ENCODE assay signal across 8 mouse cellular contexts in genomic region chr5:122166636-122167161, GRCm38 (mm10). TPM values are rescaled to one million over a fixed set of nuclear protein-coding genes. Genes with fewer than 3 reads are reported as not detected.
DNase-seq lines count a peak whose midpoint lies in the region; ATAC-seq lines count a peak whose summit lies in the region.

No protein-coding gene starts in this region.

- H3K36me3 ChIP-seq in hindbrain, embryonic 13.5 days, result peaks cover 61% of the 10 kb centered on the region
- H3K36me3 ChIP-seq in hindbrain, embryonic 12.5 days, result peaks cover 73% of the 10 kb centered on the region
- peaks cover 78% of the 10 kb centered on the region for H3K36me3 ChIP-seq in embryonic facial prominence, embryonic 12.5 days
- H3K36me3 ChIP-seq in midbrain, embryonic 12.5 days, result peaks cover 85% of the 10 kb centered on the region

- peak overlapping the region; percentile 59 for H3K9ac ChIP-seq in hindbrain, embryonic 13.5 days
- H3K9ac ChIP-seq in hindbrain, embryonic 12.5 days, result no peak overlapping the region
- H3K9ac ChIP-seq in embryonic facial prominence, embryonic 12.5 days, result no peak overlapping the region; the same call in 1 of the 2 replicates
- no peak overlapping the region; the same call in 1 of the 2 replicates for H3K9ac ChIP-seq in midbrain, embryonic 12.5 days (replicated peaks)

- H3K27ac ChIP-seq in hindbrain, embryonic 13.5 days, result peak overlapping the region; percentile 66
- no peak overlapping the region; the same call in 1 of the 2 replicates for H3K27ac ChIP-seq in hindbrain, embryonic 12.5 days
- H3K27ac ChIP-seq in embryonic facial prominence, embryonic 12.5 days, result peak overlapping the region; percentile 31; the same call in 1 of the 2 replicates
- peak overlapping the region; percentile 60 for H3K27ac ChIP-seq in midbrain, embryonic 12.5 days (replicated peaks)

- H3K9me3 ChIP-seq in hindbrain, embryonic 13.5 days, result no peaks in the 10 kb centered on the region
- H3K9me3 ChIP-seq in hindbrain, embryonic 12.5 days (replicated peaks), result no peaks in the 10 kb centered on the region
- no peaks in the 10 kb centered on the region for H3K9me3 ChIP-seq in embryonic facial prominence, embryonic 12.5 days
- no peaks in the 10 kb centered on the region for H3K9me3 ChIP-seq in midbrain, embryonic 12.5 days

- H3K27me3 ChIP-seq in hindbrain, embryonic 13.5 days, result no peaks in the 10 kb centered on the region
- no peaks in the 10 kb centered on the region for H3K27me3 ChIP-seq in hindbrain, embryonic 12.5 days
- no peaks in the 10 kb centered on the region for H3K27me3 ChIP-seq in embryonic facial prominence, embryonic 12.5 days
- H3K27me3 ChIP-seq in midbrain, embryonic 12.5 days, result no peaks in the 10 kb centered on the region

- WGBS in hindbrain, embryonic 13.5 days, result 37% methylated on average over 8 of the region's 8 CpGs
- WGBS in hindbrain, embryonic 12.5 days, result 49% methylated on average over 8 of the region's 8 CpGs
- 72% methylated on average over 8 of the region's 8 CpGs for WGBS in embryonic facial prominence, embryonic 12.5 days
- whole genome bisulfite sequencing in midbrain, embryonic 12.5 days, result 51% methylated on average over 8 of the region's 8 CpGs

- DNase-seq in MN1 (ENCODE audit: low spot score), result peak; percentile 24
- DNase-seq in ovary, postnatal 14 days (ENCODE audit: low spot score), result no peak
- DNase-seq in adrenal gland, postnatal 25 days, result no peak
- DNase-seq in spleen, adult 12 weeks (ENCODE audit: low spot score), result no peak

- peak overlapping the region; percentile 23 for H3K4me2 ChIP-seq in hindbrain, embryonic 13.5 days
- no peak overlapping the region for H3K4me2 ChIP-seq in hindbrain, embryonic 12.5 days (replicated peaks)
- H3K4me2 ChIP-seq in embryonic facial prominence, embryonic 12.5 days (replicated peaks), result no peak overlapping the region
- H3K4me2 ChIP-seq in midbrain, embryonic 12.5 days (replicated peaks), result peak overlapping the region; percentile 13; the same call in 1 of the 2 replicates

- H3K4me1 ChIP-seq in hindbrain, embryonic 13.5 days (replicated peaks), result peaks cover 58% of the 10 kb centered on the region
- H3K4me1 ChIP-seq in hindbrain, embryonic 12.5 days, result peaks cover 51% of the 10 kb centered on the region
- H3K4me1 ChIP-seq in embryonic facial prominence, embryonic 12.5 days, result peaks cover 41% of the 10 kb centered on the region
- peaks cover 55% of the 10 kb centered on the region for H3K4me1 ChIP-seq in midbrain, embryonic 12.5 days

- no peak for ATAC-seq in hindbrain, embryonic 13.5 days (ENCODE audit: low FRiP score)
- no peak for ATAC-seq in hindbrain, embryonic 12.5 days (ENCODE audit: low FRiP score)
- no peak for ATAC-seq in embryonic facial prominence, embryonic 12.5 days (ENCODE audit: insufficient number of reproducible peaks, insufficient read depth, low FRiP score, low TSS enrichment)
- ATAC-seq in midbrain, embryonic 12.5 days (ENCODE audit: low FRiP score, low read depth), result no peak

- H3K4me3 ChIP-seq in hindbrain, embryonic 13.5 days, result no peak overlapping the region
- no peak overlapping the region for H3K4me3 ChIP-seq in hindbrain, embryonic 12.5 days
- H3K4me3 ChIP-seq in embryonic facial prominence, embryonic 12.5 days, result no peak overlapping the region
- H3K4me3 ChIP-seq in midbrain, embryonic 12.5 days, result no peak overlapping the region

RNA-seq across cellular contexts. Expression of gene Ppp1cc, which starts 8.6 kb away (rescaled TPM):
- 204 and 206 TPM in 2 replicates for polyA plus RNA-seq in hindbrain, embryonic 13.5 days (2015; fragmentation: Nextera tagmentation; extraction: Ambion mirVana)
- polyA plus RNA-seq in hindbrain, embryonic 12.5 days (2016; fragmentation: Nextera tagmentation; extraction: Ambion mirVana), result 286 and 293 TPM in 2 replicates
- 307 and 312 TPM in 2 replicates for polyA plus RNA-seq in embryonic facial prominence, embryonic 12.5 days (2016; fragmentation: Nextera tagmentation; extraction: Ambion mirVana)
- 323 and 332 TPM in 2 replicates for polyA plus RNA-seq in midbrain, embryonic 12.5 days (2016; fragmentation: Nextera tagmentation; extraction: Ambion mirVana)
- total RNA-seq in adrenal gland, postnatal 25 days (2021), result 182 and 186 TPM in 2 replicates

RNA-seq across cellular contexts. Expression of gene Ccdc63, which starts 26.1 kb away (rescaled TPM):
- polyA plus RNA-seq in hindbrain, embryonic 13.5 days (2015; fragmentation: Nextera tagmentation; extraction: Ambion mirVana), result not detected in 2 replicates
- not detected in 2 replicates for polyA plus RNA-seq in hindbrain, embryonic 12.5 days (2016; fragmentation: Nextera tagmentation; extraction: Ambion mirVana)
- polyA plus RNA-seq in embryonic facial prominence, embryonic 12.5 days (2016; fragmentation: Nextera tagmentation; extraction: Ambion mirVana), result not detected in 2 replicates
- polyA plus RNA-seq in midbrain, embryonic 12.5 days (2016; fragmentation: Nextera tagmentation; extraction: Ambion mirVana), result not detected in 2 replicates
- total RNA-seq in adrenal gland, postnatal 25 days (2021), result not detected in 2 replicates

RNA-seq across cellular contexts. Expression of gene Hvcn1, which starts 39.9 kb away (rescaled TPM):
- 1.8 and 2.2 TPM in 2 replicates for polyA plus RNA-seq in hindbrain, embryonic 13.5 days (2015; fragmentation: Nextera tagmentation; extraction: Ambion mirVana)
- 6.5 and 6.7 TPM in 2 replicates for polyA plus RNA-seq in hindbrain, embryonic 12.5 days (2016; fragmentation: Nextera tagmentation; extraction: Ambion mirVana)
- polyA plus RNA-seq in embryonic facial prominence, embryonic 12.5 days (2016; fragmentation: Nextera tagmentation; extraction: Ambion mirVana), result 11.7 and 13.0 TPM in 2 replicates
- polyA plus RNA-seq in midbrain, embryonic 12.5 days (2016; fragmentation: Nextera tagmentation; extraction: Ambion mirVana), result 9.4 and 10.8 TPM in 2 replicates
- 0.81 and 1.9 TPM in 2 replicates for total RNA-seq in adrenal gland, postnatal 25 days (2021)

Comparison
In these comparisons a context has a peak if more than half of its experiments do, and no peak if none do; other contexts are left out.
1. H3K4me2 ChIP-seq: peak in hindbrain, embryonic 13.5 days (single experiment) and midbrain, embryonic 12.5 days (single experiment); none in hindbrain, embryonic 12.5 days (single experiment) and embryonic facial prominence, embryonic 12.5 days (single experiment).